Mouse (Mus musculus): Measurements from ENCODE around the gene Mbl1. TPM values are rescaled to one million over a fixed set of nuclear protein-coding genes. Genes with fewer than 3 reads are reported as not detected.

Gene Mbl1
- polyA plus RNA-seq (2016; fragmentation: Nextera tagmentation; extraction: Ambion mirVana), result not detected in 2 replicates

- Histone ChIP-seq H3K9me3 (no peaks in the 10 kb centered on the region), H3K4me1 (replicated peaks) (no peaks in the 10 kb centered on the region), H3K27ac (no peak within 1 kb of the TSS), H3K27me3 (no peaks in the 10 kb centered on the region), H3K36me3 (no peaks in the 10 kb centered on the region), H3K4me2 (no peak within 1 kb of the TSS), H3K4me3 (replicated peaks) (no peak within 1 kb of the TSS), H3K9ac (replicated peaks) (no peak within 1 kb of the TSS)
- 85% methylated on average over 7 of the region's 7 CpGs for WGBS
- ATAC-seq (ENCODE audit: insufficient number of reproducible peaks, insufficient read depth, low FRiP score, low TSS enrichment, low read depth), result no peak
These were observed at the start of gene Mbl1 for GRCm38 (mm10) chr14:41151220-41151898. Mbl1 (plus strand) TSS chr14:41151458.

GRCm38 (mm10) chr14:41102269-41102668, 49.0 kb upstream of the Mbl1 start:
- Histone ChIP-seq H3K4me2 (no peak overlapping the region), H3K9ac (replicated peaks) (no peak overlapping the region), H3K4me1 (replicated peaks) (no peaks in the 10 kb centered on the region), H3K4me3 (replicated peaks) (no peak overlapping the region), H3K36me3 (no peaks in the 10 kb centered on the region), H3K27ac (no peak overlapping the region), H3K27me3 (no peaks in the 10 kb centered on the region), H3K9me3 (no peaks in the 10 kb centered on the region)
- ATAC-seq (ENCODE audit: insufficient number of reproducible peaks, insufficient read depth, low FRiP score, low TSS enrichment, low read depth), result no peak
- 76% methylated on average over 2 of the region's 2 CpGs for WGBS

- H3K4me3 ChIP-seq (replicated peaks), result no peak within 1 kb of the TSS
- H3K27me3 ChIP-seq, result no peaks in the 10 kb centered on the region
- no peak within 1 kb of the TSS for H3K4me2 ChIP-seq
- H3K9ac ChIP-seq (replicated peaks), result no peak within 1 kb of the TSS
- no peaks in the 10 kb centered on the region for H3K4me1 ChIP-seq (replicated peaks)
- no peak within 1 kb of the TSS for H3K27ac ChIP-seq
- 74% methylated on average over 10 of the region's 10 CpGs for whole genome bisulfite sequencing
- no peaks in the 10 kb centered on the region for H3K36me3 ChIP-seq
- no peaks in the 10 kb centered on the region for H3K9me3 ChIP-seq
- ATAC-seq (ENCODE audit: insufficient number of reproducible peaks, insufficient read depth, low FRiP score, low TSS enrichment, low read depth), result no peak
These were observed 46.3 kb upstream of the Mbl1 start, which contains the start of gene Mat1a for GRCm38 (mm10) chr14:41104853-41105444. Mat1a (plus strand) TSS chr14:41105035.

GRCm38 (mm10) chr14:41111031-41111668, 40.1 kb upstream of the Mbl1 start:
- Histone ChIP-seq H3K27me3 (no peaks in the 10 kb centered on the region), H3K4me3 (replicated peaks) (no peak overlapping the region), H3K27ac (no peak overlapping the region), H3K4me1 (replicated peaks) (no peaks in the 10 kb centered on the region), H3K36me3 (no peaks in the 10 kb centered on the region), H3K9me3 (no peaks in the 10 kb centered on the region), H3K9ac (replicated peaks) (no peak overlapping the region), H3K4me2 (no peak overlapping the region)
- 84% methylated on average over 7 of the region's 7 CpGs for WGBS
- no peak for ATAC-seq (ENCODE audit: insufficient number of reproducible peaks, insufficient read depth, low FRiP score, low TSS enrichment, low read depth)

- Histone ChIP-seq H3K9me3 (no peaks in the 10 kb centered on the region), H3K36me3 (no peaks in the 10 kb centered on the region), H3K27me3 (no peaks in the 10 kb centered on the region), H3K27ac (no peak overlapping the region), H3K9ac (replicated peaks) (no peak overlapping the region), H3K4me1 (replicated peaks) (no peaks in the 10 kb centered on the region), H3K4me2 (no peak overlapping the region), H3K4me3 (replicated peaks) (no peak overlapping the region)
- 70% methylated on average over 4 of the region's 4 CpGs for WGBS
- no peak for ATAC-seq (ENCODE audit: insufficient number of reproducible peaks, insufficient read depth, low FRiP score, low TSS enrichment, low read depth)
These were observed 38.3 kb upstream of the Mbl1 start for GRCm38 (mm10) chr14:41112944-41113343.

GRCm38 (mm10) chr14:41116271-41116670, 35.0 kb upstream of the Mbl1 start:
- H3K4me3 ChIP-seq (replicated peaks), result no peak overlapping the region
- no peaks in the 10 kb centered on the region for H3K27me3 ChIP-seq
- 91% methylated on average over 3 of the region's 3 CpGs for WGBS
- H3K4me2 ChIP-seq, result no peak overlapping the region
- H3K4me1 ChIP-seq (replicated peaks), result no peaks in the 10 kb centered on the region
- no peak overlapping the region for H3K9ac ChIP-seq (replicated peaks)
- H3K27ac ChIP-seq, result no peak overlapping the region
- no peaks in the 10 kb centered on the region for H3K9me3 ChIP-seq
- no peak for ATAC-seq (ENCODE audit: insufficient number of reproducible peaks, insufficient read depth, low FRiP score, low TSS enrichment, low read depth)
- H3K36me3 ChIP-seq, result no peaks in the 10 kb centered on the region

- Histone ChIP-seq H3K9ac (replicated peaks) (no peak overlapping the region), H3K4me1 (replicated peaks) (no peaks in the 10 kb centered on the region), H3K27me3 (no peaks in the 10 kb centered on the region), H3K4me2 (no peak overlapping the region), H3K36me3 (no peaks in the 10 kb centered on the region), H3K9me3 (no peaks in the 10 kb centered on the region), H3K4me3 (replicated peaks) (no peak overlapping the region), H3K27ac (no peak overlapping the region)
- ATAC-seq (ENCODE audit: insufficient number of reproducible peaks, insufficient read depth, low FRiP score, low TSS enrichment, low read depth), result no peak
- WGBS, result 90% methylated on average over 5 of the region's 5 CpGs
These were observed 26.6 kb upstream of the Mbl1 start for GRCm38 (mm10) chr14:41124683-41125082.

GRCm38 (mm10) chr14:41127997-41128396, 23.3 kb upstream of the Mbl1 start:
- Histone ChIP-seq H3K4me3 (replicated peaks) (no peak overlapping the region), H3K27ac (no peak overlapping the region), H3K27me3 (no peaks in the 10 kb centered on the region), H3K4me1 (replicated peaks) (no peaks in the 10 kb centered on the region), H3K4me2 (no peak overlapping the region), H3K9me3 (no peaks in the 10 kb centered on the region), H3K9ac (replicated peaks) (no peak overlapping the region), H3K36me3 (no peaks in the 10 kb centered on the region)
- ATAC-seq (ENCODE audit: insufficient number of reproducible peaks, insufficient read depth, low FRiP score, low TSS enrichment, low read depth), result no peak
- 21% methylated on average over 4 of the region's 4 CpGs for WGBS

GRCm38 (mm10) chr14:41131540-41131939, 19.7 kb upstream of the Mbl1 start, which contains the start of gene Sftpa1:
Sftpa1 (plus strand) TSS chr14:41131782.
- Histone ChIP-seq H3K27me3 (no peaks in the 10 kb centered on the region), H3K9ac (replicated peaks) (no peak within 1 kb of the TSS), H3K4me2 (no peak within 1 kb of the TSS), H3K27ac (no peak within 1 kb of the TSS), H3K4me3 (replicated peaks) (no peak within 1 kb of the TSS), H3K36me3 (no peaks in the 10 kb centered on the region), H3K4me1 (replicated peaks) (no peaks in the 10 kb centered on the region), H3K9me3 (no peaks in the 10 kb centered on the region)
- no peak for ATAC-seq (ENCODE audit: insufficient number of reproducible peaks, insufficient read depth, low FRiP score, low TSS enrichment, low read depth)
- 86% methylated on average over 7 of the region's 7 CpGs for WGBS

GRCm38 (mm10) chr14:41137006-41137405, 14.3 kb upstream of the Mbl1 start:
- no peak overlapping the region for H3K9ac ChIP-seq (replicated peaks)
- no peak overlapping the region for H3K4me2 ChIP-seq
- no peaks in the 10 kb centered on the region for H3K9me3 ChIP-seq
- H3K36me3 ChIP-seq, result no peaks in the 10 kb centered on the region
- H3K4me1 ChIP-seq (replicated peaks), result no peaks in the 10 kb centered on the region
- H3K4me3 ChIP-seq (replicated peaks), result no peak overlapping the region
- no peak for ATAC-seq (ENCODE audit: insufficient number of reproducible peaks, insufficient read depth, low FRiP score, low TSS enrichment, low read depth)
- no peaks in the 10 kb centered on the region for H3K27me3 ChIP-seq
- no peak overlapping the region for H3K27ac ChIP-seq

- H3K9ac ChIP-seq (replicated peaks), result no peak overlapping the region
- ATAC-seq (ENCODE audit: insufficient number of reproducible peaks, insufficient read depth, low FRiP score, low TSS enrichment, low read depth), result no peak
These were observed 10.6 kb upstream of the Mbl1 start for GRCm38 (mm10) chr14:41140686-41141085.

More at GRCm38 (mm10) chr14:41140686-41141085, 10.6 kb upstream of the Mbl1 start:
- no peak overlapping the region for H3K4me2 ChIP-seq
- H3K27ac ChIP-seq, result no peak overlapping the region
- H3K27me3 ChIP-seq, result no peaks in the 10 kb centered on the region
- H3K9me3 ChIP-seq, result no peaks in the 10 kb centered on the region
- no peaks in the 10 kb centered on the region for H3K36me3 ChIP-seq
- WGBS, result 83% methylated on average over 1 of the region's 1 CpGs
- H3K4me3 ChIP-seq (replicated peaks), result no peak overlapping the region
- H3K4me1 ChIP-seq (replicated peaks), result no peaks in the 10 kb centered on the region

All from limb, embryonic 12.5 days (tissue).